8 mouse cellular contexts compared by ENCODE assay signal in the genomic region with DNA sequence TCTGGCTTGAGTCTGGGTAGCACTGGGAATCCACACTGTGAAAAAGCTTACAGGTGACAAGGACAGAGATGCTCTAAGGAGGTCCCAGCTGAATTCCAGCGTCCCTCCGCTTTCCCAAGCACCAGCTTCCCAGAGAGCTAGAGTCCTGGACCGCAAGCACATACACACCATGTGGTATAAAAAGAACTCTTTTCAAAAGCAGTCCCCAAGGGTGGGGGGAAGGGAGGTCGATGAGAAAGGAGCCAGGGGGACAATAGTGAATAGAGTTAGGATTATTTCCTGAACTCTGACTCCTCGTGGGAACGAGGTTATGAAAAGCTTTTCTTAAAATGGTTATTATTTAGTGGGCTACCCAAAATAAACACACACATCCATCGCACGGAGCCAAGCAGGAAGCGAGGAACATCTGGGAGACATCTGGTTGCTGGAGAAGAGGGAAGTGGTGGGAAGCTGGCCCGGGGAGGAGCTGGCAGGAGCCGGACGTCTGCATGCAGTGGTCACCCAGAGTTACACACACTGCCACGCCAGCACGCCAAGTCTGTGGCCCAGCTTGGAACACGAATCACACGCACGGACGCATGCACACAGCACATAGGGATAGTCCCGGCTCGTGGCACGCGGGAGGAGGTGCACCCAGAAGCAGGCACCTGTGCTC. TPM values are rescaled to one million over a fixed set of nuclear protein-coding genes. Genes with fewer than 3 reads are reported as not detected.
DNase-seq lines count a peak whose midpoint lies in the region; ATAC-seq and TF ChIP-seq lines count a peak whose summit lies in the region.

No protein-coding gene starts in this region.

- no peaks in the 10 kb centered on the region for H3K79me2 ChIP-seq in CH12.LX (replicated peaks; ENCODE audit: control insufficient read depth, extremely low read depth, insufficient read depth, poor library complexity, severe bottlenecking)

- peak overlapping the region in 1 of 3 experiments; percentile 13 for H3K4me3 ChIP-seq in CH12.LX (replicated peaks in 1 of 3; ENCODE audit: low read depth in 2 of 3, low read length in 2 of 3, poor library complexity in 1 of 3)

- intact Hi-C loops in left cerebral cortex, postnatal 4 days (cut with DNase I): no loop called here

- no peak for TF ChIP-seq CTCF in CH12.LX (conservative IDR thresholded peaks at IDR 0.05 in 1 of 2, IDR thresholded peaks at IDR 0.05 in 1 of 2; ENCODE audit: low read depth in 2 of 2, low read length in 2 of 2)

- in situ Hi-C loops in CH12.LX (cut with MboI; ENCODE audit: low pct_ligation_motif_present, low pct_unique_long_range_greater_than_20kb, low sequenced_read_pairs): no loop called here

- no peak for TF ChIP-seq POLR2A in CH12.LX (IDR thresholded peaks at IDR 0.05; ENCODE audit: low read depth, low read length)

- TF ChIP-seq EP300 in CH12.LX (IDR thresholded peaks at IDR 0.05; ENCODE audit: low read length): no peak

- no peaks in the 10 kb centered on the region for H3K9me3 ChIP-seq in CH12.LX (replicated peaks; ENCODE audit: low read length)

- H3K27me3 ChIP-seq in CH12.LX (replicated peaks): peaks cover 97% of the 10 kb centered on the region

- H3K9ac ChIP-seq in CH12.LX (ENCODE audit: insufficient read depth, low read depth): no peak overlapping the region

- DNase-seq in CH12.LX (ENCODE audit: extremely low read depth): peak; percentile 18
- DNase-seq in embryo, embryonic 10.5 days (ENCODE audit: low spot score): peak; percentile 66
- DNase-seq in heart, adult 8-10 months (ENCODE audit: low spot score): peak; percentile 87
- peak; percentile 57 for DNase-seq in kidney, adult 11 months
- no peak for DNase-seq in T-cell, adult 2 months (ENCODE audit: low spot score)
- DNase-seq in cerebellum, adult 11 months: no peak
- DNase-seq in left cerebral cortex, postnatal 4 days: no peak

- H3K4me1 ChIP-seq in CH12.LX (ENCODE audit: control insufficient read depth in 1 of 2, insufficient read depth in 2 of 2): peaks cover 8 to 25% of the 10 kb centered on the region in 2 experiments

- peak overlapping the region; percentile 1; the same call in 1 of the 2 replicates for H3K4me2 ChIP-seq in CH12.LX (ENCODE audit: insufficient read depth, low read depth, poor library complexity, severe bottlenecking)

- H3K27ac ChIP-seq in CH12.LX (ENCODE audit: insufficient read depth, low read depth): no peak overlapping the region

- TF ChIP-seq RAD21 in CH12.LX (IDR thresholded peaks at IDR 0.05; ENCODE audit: low read depth, low read length): no peak

- dilution Hi-C loops in CH12.LX (cut with MboI; ENCODE audit: extremely low pct_ligation_motif_present, extremely low pct_unique_long_range_greater_than_20kb, low sequenced_read_pairs): no loop called here

- no peaks in the 10 kb centered on the region for H3K36me3 ChIP-seq in CH12.LX (replicated peaks in 1 of 2; ENCODE audit: control insufficient read depth in 1 of 2, insufficient read depth in 1 of 2, low read length in 1 of 2)

- peak; percentile 40 for ATAC-seq in megakaryocyte progenitor cell, adult 5-6 weeks (replicated peaks; ENCODE audit: poor library complexity)

TF ChIP-seq in CH12.LX, 34 proteins besides CTCF, POLR2A, EP300 and RAD21:
- TF ChIP-seq ZMIZ1 (IDR thresholded peaks at IDR 0.05; ENCODE audit: low read depth, low read length) (no peak), TCF12 (IDR thresholded peaks at IDR 0.05; ENCODE audit: low read depth, low read length) (peak; percentile 47; the same call in 1 of the 2 replicates), BHLHE40 (IDR thresholded peaks at IDR 0.05; ENCODE audit: low read depth, low read length) (peak; percentile 89), MEF2A (IDR thresholded peaks at IDR 0.05; ENCODE audit: borderline replicate concordance, low read depth, low read length) (no peak)

RNA-seq across cellular contexts. Expression of a gene that starts 23.7 kb away (rescaled TPM):
- total RNA-seq in CH12.LX (2012; rRNA removed) (0.21 and 0.29 TPM in 2 replicates), CH12.LX (2014; rRNA removed) (0.04 and 0.05 TPM in 2 replicates)
- 0.05 and 0.06 TPM in 2 replicates for polyA plus RNA-seq in CH12.LX (2012; ENCODE audit: insufficient read length, low read depth)
- total RNA-seq in heart, adult 8-10 months (2022): 10 to 100 TPM in 3 of 4 experiments, 1 to 10 TPM in 1; 9.6 to 14.5 (median 12.0) TPM
- total RNA-seq in megakaryocyte progenitor cell, adult 5-6 weeks (2015): not detected in 2 replicates
- not detected in 2 replicates for total RNA-seq in megakaryocyte progenitor cell, adult 5-6 weeks (2017)
- 1 to 10 TPM; 7.2 to 9.1 TPM for total RNA-seq in left cerebral cortex, postnatal 4 days (2021)

RNA-seq across cellular contexts. Expression of a gene that starts 55.1 kb away (rescaled TPM):
- 5.9 and 6.7 TPM in 2 replicates for total RNA-seq in CH12.LX (2012; rRNA removed)
- 3.3 and 4.1 TPM in 2 replicates for total RNA-seq in CH12.LX (2014; rRNA removed)
- 13.3 and 19.1 TPM in 2 replicates for polyA plus RNA-seq in CH12.LX (2012; ENCODE audit: insufficient read length, low read depth)
- total RNA-seq in heart, adult 8-10 months (2022): 1 to 10 TPM; 3.5 to 4.9 (median 3.8) TPM
- 34.4 and 42.0 TPM in 2 replicates for total RNA-seq in megakaryocyte progenitor cell, adult 5-6 weeks (2015)
- 12.2 and 12.5 TPM in 2 replicates for total RNA-seq in megakaryocyte progenitor cell, adult 5-6 weeks (2017)
- 10 to 100 TPM; 16.3 to 19.6 TPM for total RNA-seq in left cerebral cortex, postnatal 4 days (2021)

Comparison
In these comparisons a context has a peak if more than half of its experiments do, and no peak if none do; other contexts are left out.
1. DNase-seq: peak in CH12.LX (single experiment), embryo, embryonic 10.5 days (single experiment), heart, adult 8-10 months (single experiment) and kidney, adult 11 months (single experiment); none in T-cell, adult 2 months (single experiment), cerebellum, adult 11 months (single experiment) and left cerebral cortex, postnatal 4 days (single experiment).
2. RNA of a gene that starts 23.7 kb away (total RNA-seq): 9.6 to 14.5 TPM in heart, adult 8-10 months and 7.2 to 9.1 TPM in left cerebral cortex, postnatal 4 days; 0.04 to 0.29 TPM in CH12.LX and not detected in megakaryocyte progenitor cell, adult 5-6 weeks; every median in the first group is over 4 times any median in the second.